Mouse (Mus musculus): ENCODE data around the gene Smad3. TPM values are rescaled to one million over a fixed set of nuclear protein-coding genes. Genes with fewer than 3 reads are reported as not detected.

Gene Smad3
- polyA plus RNA-seq, 1 experiment from 2014 or later: 21.1 TPM

DNA sequence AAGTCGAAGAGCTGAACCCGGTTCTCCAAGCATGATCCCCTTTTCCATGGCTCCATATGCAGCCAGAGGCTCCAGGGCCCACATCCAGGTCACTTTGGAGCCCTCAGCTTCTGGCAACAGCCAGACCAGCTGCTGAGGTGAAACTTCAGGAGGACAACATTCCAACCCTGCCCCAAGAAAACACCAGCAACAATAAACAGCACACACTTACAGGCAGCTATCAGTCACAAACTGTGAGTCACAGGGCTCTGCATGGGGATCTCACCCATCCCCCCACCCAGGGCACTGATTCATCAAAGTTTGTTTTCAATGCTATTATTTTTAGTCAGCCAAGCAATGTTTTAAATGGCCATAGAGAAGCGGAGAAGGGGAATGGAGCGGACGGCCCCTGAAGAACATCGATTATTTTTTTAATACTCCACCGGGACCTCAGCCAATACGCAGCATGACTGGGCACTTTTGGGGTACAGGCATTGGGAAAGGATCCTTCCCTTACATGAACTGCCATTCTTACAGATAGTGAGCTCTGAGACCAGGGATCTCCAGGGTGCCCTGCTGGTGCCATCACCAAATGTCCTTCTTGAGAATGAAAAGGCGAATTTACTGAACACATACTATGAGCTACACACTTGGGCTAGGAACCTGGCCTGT, 10.0 kb downstream of the Smad3 start:
- no peak for DNase-seq (ENCODE audit: low spot score)

DNA sequence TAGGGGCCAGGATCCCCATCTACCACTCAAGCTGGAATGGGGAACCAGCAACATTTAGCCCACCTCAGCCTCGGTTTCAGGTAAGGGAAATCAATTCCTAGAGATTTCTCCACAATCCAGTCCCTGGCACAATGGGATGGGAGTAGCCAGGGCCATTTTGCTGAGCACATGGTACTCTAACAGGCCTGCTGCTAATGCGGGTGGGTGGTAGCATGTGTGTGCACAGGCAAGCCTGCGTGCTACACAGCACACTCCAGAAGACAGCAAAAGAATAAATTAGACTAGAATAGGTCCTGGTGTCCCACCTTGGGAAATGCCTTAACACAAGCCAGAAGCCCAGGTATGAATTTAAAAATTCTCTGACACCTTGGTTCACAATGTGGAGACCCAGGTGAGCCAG, 10.8 kb downstream of the Smad3 start:
- DNase-seq (ENCODE audit: low spot score): no peak

- DNase-seq (ENCODE audit: low spot score): no peak
These were observed 11.8 kb downstream of the Smad3 start for GRCm38 (mm10) chr9:63745821-63746632.

DNA sequence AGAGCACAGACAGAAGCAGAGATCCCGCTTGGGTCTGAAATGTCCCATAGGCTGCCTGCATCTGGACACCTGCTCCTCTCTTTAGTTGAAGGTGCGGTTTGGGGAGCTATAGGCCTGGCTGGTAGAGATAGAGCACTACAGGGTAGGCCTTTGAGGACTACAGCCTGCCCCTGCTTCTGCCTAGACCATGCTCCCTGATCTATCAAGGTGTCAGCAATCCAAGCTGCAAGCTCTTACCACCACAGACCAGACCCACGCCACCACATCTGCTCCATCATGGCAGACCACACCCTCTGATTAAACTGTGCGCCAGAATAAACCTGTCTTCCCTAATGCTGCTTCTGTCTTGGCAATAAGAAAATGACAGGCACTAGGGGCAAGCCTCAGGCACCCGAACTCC, 13.2 kb downstream of the Smad3 start:
- DNase-seq (ENCODE audit: low spot score): no peak

DNA sequence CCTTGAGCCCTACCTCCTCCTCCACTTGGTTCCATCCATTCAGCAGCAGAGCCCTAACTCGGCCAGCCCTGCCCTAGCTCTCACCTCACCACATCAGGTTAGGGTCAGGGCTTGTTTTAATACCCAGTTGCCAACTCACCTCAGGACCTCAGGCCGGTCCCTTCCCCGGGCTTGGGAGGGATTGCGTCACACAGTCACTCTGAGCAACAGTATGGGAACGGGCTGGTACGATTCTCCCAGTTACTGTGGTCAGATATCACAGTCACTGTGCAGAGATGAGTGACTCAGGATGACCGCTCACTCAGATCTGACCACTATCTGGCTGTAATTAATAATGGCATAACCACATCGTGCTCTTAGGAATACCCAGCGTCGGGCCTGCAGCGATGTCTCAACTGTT, 14.0 kb downstream of the Smad3 start:
- DNase-seq (ENCODE audit: low spot score): no peak

DNA sequence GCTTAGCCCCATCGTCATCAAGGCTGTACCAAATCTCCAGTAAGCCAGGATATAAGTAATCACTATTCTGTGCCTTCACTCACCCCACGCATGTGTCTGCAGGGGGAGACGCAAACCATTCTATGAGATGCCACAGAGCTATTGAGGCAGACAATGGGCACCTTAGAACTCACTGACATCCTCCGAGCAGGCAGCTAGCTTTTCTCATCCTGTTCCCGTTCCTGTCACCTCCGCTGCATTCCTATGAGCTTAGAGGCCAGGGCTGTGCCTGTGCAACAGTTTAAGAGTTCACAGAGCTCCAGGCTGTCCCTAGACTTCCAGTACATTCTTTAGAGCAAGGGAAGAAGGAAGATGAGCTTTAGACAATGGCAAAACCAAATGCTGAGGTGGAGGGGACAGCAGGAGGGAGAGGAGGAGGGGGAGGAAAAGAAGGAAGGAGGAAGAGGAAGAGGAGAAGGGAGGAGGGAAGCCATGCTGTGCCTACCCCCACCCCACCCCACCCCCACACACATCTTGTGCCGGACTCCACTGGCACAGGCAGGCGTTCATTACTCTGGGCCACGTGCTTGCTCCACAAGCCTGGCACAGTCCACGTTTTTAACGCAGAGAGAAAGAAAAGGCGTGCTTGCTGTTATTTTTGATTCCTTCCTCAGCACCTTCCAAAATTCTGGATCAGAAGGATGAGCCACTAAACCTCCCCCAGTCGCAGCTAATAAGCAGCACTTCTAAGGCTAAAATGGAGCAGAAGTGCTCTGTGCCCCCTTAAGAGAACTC, 14.7 kb downstream of the Smad3 start:
- DNase-seq (ENCODE audit: low spot score): no peak

DNA sequence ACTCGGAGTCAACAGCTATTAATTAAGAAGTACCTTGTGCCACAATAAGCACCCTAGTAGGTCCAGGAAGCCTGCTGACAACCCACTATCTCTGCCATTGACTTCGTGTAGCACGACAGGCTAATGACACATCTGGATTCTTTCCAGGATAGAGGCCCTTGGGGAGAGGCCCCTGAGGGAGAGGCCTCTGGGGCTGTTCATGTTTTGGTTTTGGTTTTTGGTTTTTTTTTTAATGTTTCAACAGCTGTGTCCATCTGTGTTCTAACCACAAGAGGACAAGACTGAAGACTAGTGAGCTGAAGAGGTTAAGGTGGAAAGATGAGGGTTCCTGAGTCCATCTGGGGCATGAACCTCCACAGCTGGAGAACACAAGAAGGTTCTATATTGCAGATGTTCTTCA, 15.5 kb downstream of the Smad3 start:
- no peak for DNase-seq (ENCODE audit: low spot score)

DNA sequence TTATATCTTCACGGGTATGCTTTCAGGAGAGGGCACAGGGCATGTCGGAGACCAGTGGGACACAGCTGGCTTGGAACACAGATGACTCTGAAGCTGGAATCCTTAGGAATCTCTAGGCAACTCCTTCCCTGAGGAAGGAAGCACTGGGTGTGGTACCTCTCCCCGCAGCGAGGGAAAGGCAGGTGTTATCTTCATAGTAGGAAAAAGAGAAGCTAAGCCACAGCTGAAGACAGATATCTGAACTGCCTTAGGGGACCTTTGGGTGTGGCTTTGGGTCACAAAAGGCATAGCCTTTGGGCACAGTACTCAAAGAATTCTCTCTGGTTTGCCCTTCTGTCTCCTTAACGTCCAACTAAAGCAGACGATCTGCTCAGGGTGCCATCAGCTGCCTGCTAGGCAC, 16.0 kb downstream of the Smad3 start:
- no peak for DNase-seq (ENCODE audit: low spot score)

- DNase-seq (ENCODE audit: low spot score): peak; percentile 78
These were observed 17.4 kb downstream of the Smad3 start for GRCm38 (mm10) chr9:63740320-63740841.

DNA sequence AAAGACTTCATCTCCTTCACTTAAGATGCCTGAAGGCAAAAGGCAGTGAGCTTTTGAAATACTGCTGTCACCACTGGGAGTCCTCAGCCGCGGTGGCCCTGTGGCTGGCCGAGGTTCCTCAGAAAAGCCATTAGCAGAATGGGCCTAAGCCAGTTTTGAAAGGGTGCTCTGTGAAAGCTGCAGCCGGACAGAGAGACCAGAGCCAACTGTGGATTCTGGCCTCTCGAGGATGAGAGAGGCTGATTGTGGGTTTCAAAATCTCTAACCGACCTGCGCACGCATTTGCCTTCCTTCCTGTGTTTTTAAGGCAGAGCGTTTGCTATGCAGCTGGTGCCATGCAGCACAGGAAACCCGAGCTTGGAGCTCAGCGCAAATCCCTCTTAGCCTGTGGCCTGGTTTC, 19.0 kb downstream of the Smad3 start:
- peak; percentile 87 for DNase-seq (ENCODE audit: low spot score)

- DNase-seq (ENCODE audit: low spot score): peak; percentile 78
These were observed 19.6 kb downstream of the Smad3 start for GRCm38 (mm10) chr9:63738086-63738701.

DNA sequence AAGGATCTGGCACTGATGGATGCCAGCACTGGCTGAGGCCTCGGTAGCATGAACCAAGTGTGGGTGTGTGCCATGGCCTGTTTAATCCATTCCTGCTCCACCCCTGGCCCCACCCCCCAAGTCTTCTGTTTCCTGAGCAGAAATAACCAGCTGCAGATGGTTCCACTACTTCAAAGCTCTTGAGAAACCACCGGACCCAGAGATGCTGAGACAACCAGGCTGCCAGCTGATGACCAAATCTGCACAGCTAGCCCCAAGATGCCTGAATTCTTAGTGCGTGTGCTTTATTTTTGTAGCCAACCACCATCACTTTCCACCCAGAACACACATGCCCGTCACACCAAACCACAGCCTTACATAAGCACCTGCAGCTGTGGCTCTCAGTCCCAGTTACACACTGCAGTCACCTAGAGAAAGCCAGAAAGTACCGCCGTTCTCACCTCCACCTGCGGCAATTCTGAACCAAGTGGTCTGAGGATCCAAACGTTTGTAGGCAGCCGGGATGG, 20.3 kb downstream of the Smad3 start:
- peak; percentile 88 for DNase-seq (ENCODE audit: low spot score)

GRCm38 (mm10) chr9:63734261-63734660, 23.5 kb downstream of the Smad3 start:
- peak; percentile 60 for DNase-seq (ENCODE audit: low spot score)

- DNase-seq (ENCODE audit: low spot score): no peak
These were observed 25.1 kb downstream of the Smad3 start for GRCm38 (mm10) chr9:63732700-63733099.

DNA sequence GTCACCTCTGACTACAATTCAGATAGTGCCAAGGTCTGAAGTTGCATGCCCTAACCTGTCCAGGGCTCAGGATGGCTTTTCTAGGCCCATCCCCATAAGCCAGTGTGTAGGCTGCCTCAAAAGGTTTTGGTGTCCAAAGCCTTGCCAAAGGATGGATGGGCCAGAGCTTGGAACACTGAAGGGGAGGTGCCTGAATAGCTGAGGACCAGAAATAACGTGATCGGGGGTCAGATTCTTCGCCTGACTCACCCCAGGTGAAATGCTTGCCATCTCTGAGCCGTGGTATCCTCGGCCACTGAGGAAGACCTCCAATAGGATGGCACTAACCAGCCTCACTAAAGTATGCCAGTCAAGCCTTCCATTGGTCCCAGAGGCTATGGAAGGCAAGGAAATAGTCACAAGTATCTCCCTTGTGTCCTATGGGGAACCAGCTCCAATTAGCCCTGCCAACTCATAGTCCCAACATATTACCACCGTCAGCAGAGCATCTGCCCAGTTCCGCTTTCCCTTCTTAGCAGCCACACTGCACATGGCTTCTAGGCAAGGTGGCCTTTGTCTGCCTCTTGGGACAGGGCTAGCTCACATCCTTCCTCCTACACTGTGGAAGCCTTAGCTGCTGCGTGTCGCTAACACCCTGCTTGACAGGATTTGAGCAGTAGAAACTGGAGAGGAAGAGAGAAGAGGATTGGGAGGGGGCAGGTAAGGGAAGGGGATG, 26.5 kb downstream of the Smad3 start:
- DNase-seq (ENCODE audit: low spot score): no peak

- DNase-seq (ENCODE audit: low spot score): no peak
These were observed 28.8 kb downstream of the Smad3 start for GRCm38 (mm10) chr9:63728969-63729368.

GRCm38 (mm10) chr9:63727070-63727469, 30.7 kb downstream of the Smad3 start:
- DNase-seq (ENCODE audit: low spot score): no peak

DNA sequence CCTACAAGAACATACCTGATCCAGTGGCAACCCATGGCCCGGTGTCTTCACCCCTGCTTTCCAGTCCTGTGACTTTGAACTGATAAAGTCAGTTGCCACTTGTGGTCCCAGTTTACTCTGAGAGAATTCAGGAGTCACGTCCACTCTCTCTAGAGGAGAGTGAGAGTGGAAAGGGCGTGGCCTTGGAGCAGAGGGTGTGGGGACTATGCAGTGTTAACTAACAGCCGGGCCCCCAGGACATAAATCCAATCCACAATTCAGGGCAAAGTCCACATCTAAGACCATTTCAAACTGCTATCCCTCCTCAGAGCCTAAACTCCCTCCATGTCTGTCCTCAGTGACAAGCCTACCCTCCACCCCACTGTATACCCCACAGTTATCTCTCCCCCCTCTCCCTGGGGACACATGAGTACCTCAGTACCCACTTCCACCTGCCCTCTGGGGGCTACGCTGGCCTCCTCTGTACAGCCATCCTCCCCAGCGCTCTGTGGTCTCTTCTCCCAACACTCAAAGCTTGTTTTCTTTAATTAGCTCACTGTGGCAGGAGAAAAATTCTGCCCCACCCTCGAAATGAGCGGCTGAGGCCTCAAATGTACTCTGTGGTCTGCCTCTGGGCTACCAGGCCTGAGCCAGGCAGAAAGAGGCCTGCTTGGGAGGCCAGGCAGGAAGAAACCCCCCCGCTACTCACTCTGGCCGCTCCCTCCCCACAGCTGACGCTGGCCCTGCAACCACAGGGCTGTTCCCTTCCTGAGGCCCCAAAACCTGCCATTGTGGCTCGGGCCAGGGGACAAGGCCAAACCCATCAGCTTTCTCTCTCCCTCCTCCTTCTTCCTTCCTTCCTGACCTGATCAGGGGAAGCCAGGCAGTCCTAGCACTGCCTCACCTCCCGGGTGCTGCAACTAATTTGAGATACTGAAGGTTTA, 31.4 kb downstream of the Smad3 start:
- no peak for DNase-seq (ENCODE audit: low spot score)

GRCm38 (mm10) chr9:63724750-63725149, 33.0 kb downstream of the Smad3 start:
- peak; percentile 59 for DNase-seq (ENCODE audit: low spot score)

Measured in thymus, postnatal 0 days (tissue).